Mouse (Mus musculus) layer of hippocampus, adult 8-10 months (tissue): Measurements from ENCODE around the gene Gpr132. TPM values are rescaled to one million over a fixed set of nuclear protein-coding genes. Genes with fewer than 3 reads are reported as not detected.
A peak's percentile ranks its signal among the peaks of the same experiment; 100 is the strongest.

Source experiments
- DNase-seq, 2 experiments: peaks; one replicate each; pipeline ENCODE4 v3.0.0; 2022; ENCODE audit warnings: low spot score in 2 of 2
- total RNA-seq, 4 experiments: library from RNA; stranded (reverse); gene quantifications; 2 replicates each; pipeline ENCODE4 v1.2.4; 2022

The Gpr132 gene
- total RNA-seq, 4 experiments from 2014 or later: not detected

GRCm38 (mm10) chr12:112877607-112878020 lies 9.6 kb upstream of the Gpr132 start:
- DNase-seq: no peak

- no peak for DNase-seq
Observed at GRCm38 (mm10) chr12:112877073-112877576, 9.1 kb upstream of the Gpr132 start.

- DNase-seq: no peak
Observed at GRCm38 (mm10) chr12:112876332-112877072, 8.5 kb upstream of the Gpr132 start.

GRCm38 (mm10) chr12:112875225-112876013 lies 7.4 kb upstream of the Gpr132 start:
- DNase-seq: peak; percentile 79 to 86

GRCm38 (mm10) chr12:112874199-112874598 lies 6.2 kb upstream of the Gpr132 start:
- no peak for DNase-seq

GRCm38 (mm10) chr12:112873452-112874190 lies 5.6 kb upstream of the Gpr132 start:
- DNase-seq: peak; percentile 38 to 50

- no peak for DNase-seq
Observed at GRCm38 (mm10) chr12:112872991-112873390, 5.0 kb upstream of the Gpr132 start.

- DNase-seq: no peak
Observed at GRCm38 (mm10) chr12:112871272-112871671, 3.2 kb upstream of the Gpr132 start.

- DNase-seq: no peak
Observed at GRCm38 (mm10) chr12:112870775-112871174, 2.7 kb upstream of the Gpr132 start.

- DNase-seq: no peak
Observed at GRCm38 (mm10) chr12:112869783-112870204, 1.8 kb upstream of the Gpr132 start.

GRCm38 (mm10) chr12:112867106-112867674 lies 838 bp downstream of the Gpr132 start:
- DNase-seq: no peak

- DNase-seq: no peak
Observed at GRCm38 (mm10) chr12:112866467-112867080, 1.5 kb downstream of the Gpr132 start.

- no peak for DNase-seq
Observed at GRCm38 (mm10) chr12:112864804-112865203, 3.2 kb downstream of the Gpr132 start.

- no peak for DNase-seq
Observed at GRCm38 (mm10) chr12:112861911-112862321, 6.1 kb downstream of the Gpr132 start.

GRCm38 (mm10) chr12:112860765-112861164 lies 7.3 kb downstream of the Gpr132 start:
- no peak for DNase-seq

GRCm38 (mm10) chr12:112859930-112860329 lies 8.1 kb downstream of the Gpr132 start:
- no peak for DNase-seq

GRCm38 (mm10) chr12:112858581-112859336 lies 9.3 kb downstream of the Gpr132 start:
- no peak for DNase-seq

GRCm38 (mm10) chr12:112857021-112857925 lies 10.8 kb downstream of the Gpr132 start:
- DNase-seq: no peak

GRCm38 (mm10) chr12:112856338-112856737 lies 11.7 kb downstream of the Gpr132 start:
- DNase-seq: no peak
